Mouse (Mus musculus): Measurements from ENCODE around the gene Abi3. TPM values are rescaled to one million over a fixed set of nuclear protein-coding genes. Genes with fewer than 3 reads are reported as not detected.

Gene Abi3
- polyA plus RNA-seq, 1 experiment, result 60.6 TPM

GRCm38 (mm10) chr11:95858528-95859467 lies 16.5 kb upstream of the Abi3 start:
- no peak for TF ChIP-seq CTCF (IDR thresholded peaks at IDR 0.05; ENCODE audit: low read depth, low read length)
- TF ChIP-seq POLR2A (IDR thresholded peaks at IDR 0.05; ENCODE audit: borderline replicate concordance, low read depth, low read length), result 0 out of 2 replicates have a peak, but pooled peaks have one; percentile 55
- peak overlapping the region; percentile 80 for H3K27ac ChIP-seq (ENCODE audit: insufficient read depth, low read depth, low read length)
- H3K4me1 ChIP-seq (ENCODE audit: control insufficient read depth, insufficient read depth, low read length), result peaks cover 12% of the 10 kb centered on the region
- peak overlapping the region; percentile 72 for H3K4me3 ChIP-seq (ENCODE audit: insufficient read depth, low read length)

- Histone ChIP-seq H3K4me1 (ENCODE audit: control insufficient read depth, insufficient read depth, low read length) (peaks cover 15% of the 10 kb centered on the region), H3K27ac (ENCODE audit: insufficient read depth, low read depth, low read length) (peak overlapping the region; percentile 61), H3K4me3 (ENCODE audit: insufficient read depth, low read length) (peak overlapping the region; percentile 72)
- TF ChIP-seq CTCF (IDR thresholded peaks at IDR 0.05; ENCODE audit: low read depth, low read length), result no peak
- no peak for TF ChIP-seq POLR2A (IDR thresholded peaks at IDR 0.05; ENCODE audit: borderline replicate concordance, low read depth, low read length)
Observed at GRCm38 (mm10) chr11:95857716-95858527, 15.6 kb upstream of the Abi3 start.

- Histone ChIP-seq H3K4me3 (ENCODE audit: insufficient read depth, low read length) (no peak overlapping the region), H3K4me1 (ENCODE audit: control insufficient read depth, insufficient read depth, low read length) (peaks cover 16% of the 10 kb centered on the region), H3K27ac (ENCODE audit: insufficient read depth, low read depth, low read length) (no peak overlapping the region)
- TF ChIP-seq POLR2A (IDR thresholded peaks at IDR 0.05; ENCODE audit: borderline replicate concordance, low read depth, low read length) (no peak), CTCF (IDR thresholded peaks at IDR 0.05; ENCODE audit: low read depth, low read length) (no peak)
Observed at GRCm38 (mm10) chr11:95857306-95857705, 15.0 kb upstream of the Abi3 start.

GRCm38 (mm10) chr11:95853684-95854083 lies 11.4 kb upstream of the Abi3 start:
- H3K4me3 ChIP-seq (ENCODE audit: insufficient read depth, low read length), result no peak overlapping the region
- peaks cover 39% of the 10 kb centered on the region for H3K4me1 ChIP-seq (ENCODE audit: control insufficient read depth, insufficient read depth, low read length)
- H3K27ac ChIP-seq (ENCODE audit: insufficient read depth, low read depth, low read length), result no peak overlapping the region
- TF ChIP-seq POLR2A (IDR thresholded peaks at IDR 0.05; ENCODE audit: borderline replicate concordance, low read depth, low read length) (no peak), CTCF (IDR thresholded peaks at IDR 0.05; ENCODE audit: low read depth, low read length) (peak; percentile 84)

- peak overlapping the region; percentile 59 for H3K27ac ChIP-seq (ENCODE audit: insufficient read depth, low read depth, low read length)
- H3K4me3 ChIP-seq (ENCODE audit: insufficient read depth, low read length), result no peak overlapping the region
- TF ChIP-seq CTCF (IDR thresholded peaks at IDR 0.05; ENCODE audit: low read depth, low read length) (no peak), POLR2A (IDR thresholded peaks at IDR 0.05; ENCODE audit: borderline replicate concordance, low read depth, low read length) (no peak)
- H3K4me1 ChIP-seq (ENCODE audit: control insufficient read depth, insufficient read depth, low read length), result peaks cover 36% of the 10 kb centered on the region
Observed at GRCm38 (mm10) chr11:95850898-95851297, 8.6 kb upstream of the Abi3 start.

GRCm38 (mm10) chr11:95844935-95845334 lies 2.7 kb upstream of the Abi3 start:
- peaks cover 62% of the 10 kb centered on the region for H3K4me1 ChIP-seq (ENCODE audit: control insufficient read depth, insufficient read depth, low read length)
- peak overlapping the region; percentile 54 for H3K4me3 ChIP-seq (ENCODE audit: insufficient read depth, low read length)
- TF ChIP-seq POLR2A (IDR thresholded peaks at IDR 0.05; ENCODE audit: borderline replicate concordance, low read depth, low read length) (no peak), CTCF (IDR thresholded peaks at IDR 0.05; ENCODE audit: low read depth, low read length) (no peak)
- peak overlapping the region; percentile 88 for H3K27ac ChIP-seq (ENCODE audit: insufficient read depth, low read depth, low read length)

GRCm38 (mm10) chr11:95843421-95843950 lies 1.2 kb upstream of the Abi3 start:
- Histone ChIP-seq H3K4me1 (ENCODE audit: control insufficient read depth, insufficient read depth, low read length) (peaks cover 57% of the 10 kb centered on the region), H3K27ac (ENCODE audit: insufficient read depth, low read depth, low read length) (peak overlapping the region; percentile 88), H3K4me3 (ENCODE audit: insufficient read depth, low read length) (peak overlapping the region; percentile 54)
- no peak for TF ChIP-seq POLR2A (IDR thresholded peaks at IDR 0.05; ENCODE audit: borderline replicate concordance, low read depth, low read length)
- TF ChIP-seq CTCF (IDR thresholded peaks at IDR 0.05; ENCODE audit: low read depth, low read length), result no peak

- TF ChIP-seq CTCF (IDR thresholded peaks at IDR 0.05; ENCODE audit: low read depth, low read length) (no peak), POLR2A (IDR thresholded peaks at IDR 0.05; ENCODE audit: borderline replicate concordance, low read depth, low read length) (no peak)
- Histone ChIP-seq H3K27ac (ENCODE audit: insufficient read depth, low read depth, low read length) (peak overlapping the region; percentile 88), H3K4me3 (ENCODE audit: insufficient read depth, low read length) (peak overlapping the region; percentile 54), H3K4me1 (ENCODE audit: control insufficient read depth, insufficient read depth, low read length) (peaks cover 62% of the 10 kb centered on the region)
Observed at GRCm38 (mm10) chr11:95842953-95843352, 677 bp upstream of the Abi3 start.

GRCm38 (mm10) chr11:95841498-95841830 lies 812 bp downstream of the Abi3 start:
- peaks cover 71% of the 10 kb centered on the region for H3K4me1 ChIP-seq (ENCODE audit: control insufficient read depth, insufficient read depth, low read length)
- peak overlapping the region; percentile 58 for H3K4me3 ChIP-seq (ENCODE audit: insufficient read depth, low read length)
- peak overlapping the region; percentile 88 for H3K27ac ChIP-seq (ENCODE audit: insufficient read depth, low read depth, low read length)
- TF ChIP-seq CTCF (IDR thresholded peaks at IDR 0.05; ENCODE audit: low read depth, low read length) (no peak), POLR2A (IDR thresholded peaks at IDR 0.05; ENCODE audit: borderline replicate concordance, low read depth, low read length) (no peak)
